Mouse (Mus musculus): ENCODE data around the gene Atxn1.

Gene Atxn1

DNA sequence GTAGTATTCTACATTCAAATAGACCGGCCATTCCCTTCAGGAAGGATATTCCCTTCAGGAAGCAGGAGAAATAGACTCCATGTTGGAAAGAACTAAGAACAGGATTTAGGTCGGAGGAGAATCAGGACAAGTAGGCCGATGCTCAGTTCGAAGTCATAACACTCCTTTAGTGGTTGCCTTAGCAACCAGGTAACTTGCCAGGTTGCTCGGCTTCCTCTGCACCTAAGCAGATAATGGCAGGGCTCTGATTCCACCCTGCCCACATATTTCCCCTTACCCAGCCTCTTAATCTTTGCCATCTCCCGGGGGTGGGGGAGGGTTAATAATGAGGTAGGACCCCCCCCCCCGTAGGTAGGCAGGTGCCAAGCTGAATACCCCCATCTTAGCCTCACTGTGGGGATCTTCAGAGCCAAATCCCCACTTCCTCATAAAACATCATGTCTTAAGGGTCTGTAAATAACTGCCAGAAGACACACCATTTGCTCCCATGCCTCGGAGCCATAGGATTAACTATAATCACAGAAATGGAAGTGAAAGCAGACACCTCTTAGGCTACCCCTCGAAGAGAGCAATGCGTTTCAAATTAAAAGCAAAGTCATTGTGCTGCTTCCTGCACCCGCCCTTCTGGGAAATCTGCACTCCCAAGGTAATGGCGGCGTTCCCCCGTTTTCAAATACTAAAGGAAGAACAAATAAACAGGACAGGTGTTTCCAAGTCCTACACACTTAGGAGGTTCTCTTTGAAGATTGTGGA lies 240.1 kb downstream of the Atxn1 start:
- no peak for DNase-seq (ENCODE audit: low spot score)

DNA sequence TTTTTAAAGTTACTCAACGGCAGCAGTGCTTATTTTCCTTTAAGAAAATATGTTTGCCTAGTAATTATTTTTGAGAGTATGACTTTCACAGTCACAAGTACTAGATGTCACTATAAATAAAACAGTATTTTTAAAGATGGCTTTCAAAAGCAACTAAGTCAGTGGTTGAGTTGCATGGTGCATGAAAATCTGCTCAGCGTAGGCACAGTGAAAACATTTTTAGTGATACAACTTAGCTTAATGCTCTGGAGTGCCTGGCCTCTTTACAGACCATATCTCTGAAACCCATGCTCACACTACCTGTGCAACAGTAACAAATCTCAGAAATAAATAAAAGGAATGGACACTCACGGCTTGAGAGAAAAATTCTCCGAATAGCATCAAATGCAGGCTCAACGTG lies 241.9 kb downstream of the Atxn1 start:
- DNase-seq (ENCODE audit: low spot score): no peak

DNA sequence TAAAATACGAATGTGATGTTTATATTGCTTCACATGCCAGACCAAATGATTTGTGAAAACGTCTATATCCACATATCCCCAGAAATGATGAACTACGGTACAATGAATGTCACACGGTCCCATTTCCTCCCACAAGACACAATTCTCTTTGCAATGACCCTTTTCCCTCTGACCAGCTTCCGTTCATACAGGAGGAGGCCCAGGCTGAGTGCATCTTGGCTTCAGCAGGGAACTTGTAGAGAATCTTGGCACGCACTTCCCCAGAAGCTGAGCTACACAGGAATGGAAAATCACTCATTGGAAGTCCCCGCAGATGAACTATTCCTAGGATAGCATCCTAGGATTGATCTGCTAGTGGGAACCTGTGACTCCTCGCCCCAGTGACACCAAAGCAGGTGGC lies 243.2 kb downstream of the Atxn1 start:
- no peak for DNase-seq (ENCODE audit: low spot score)

DNA sequence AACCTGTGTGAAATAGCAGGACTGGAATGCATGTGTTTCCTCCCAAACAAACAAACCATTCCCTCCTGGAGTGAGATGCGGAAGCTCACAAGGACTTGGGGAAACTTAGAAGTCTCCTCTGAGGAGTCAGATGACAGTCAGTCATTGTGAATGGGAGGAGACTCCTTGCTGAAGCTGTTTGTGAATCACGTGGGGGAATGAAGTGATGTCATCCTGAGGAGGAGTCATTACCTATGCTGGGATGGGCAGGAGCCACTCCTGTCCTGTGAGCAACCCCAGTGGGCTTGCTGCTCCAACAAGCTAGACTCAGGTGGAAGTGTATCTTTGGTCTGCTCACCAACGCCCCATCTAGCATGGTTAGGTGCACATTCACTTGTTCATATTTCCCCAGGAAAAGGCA lies 246.0 kb downstream of the Atxn1 start:
- DNase-seq (ENCODE audit: low spot score): no peak

DNA sequence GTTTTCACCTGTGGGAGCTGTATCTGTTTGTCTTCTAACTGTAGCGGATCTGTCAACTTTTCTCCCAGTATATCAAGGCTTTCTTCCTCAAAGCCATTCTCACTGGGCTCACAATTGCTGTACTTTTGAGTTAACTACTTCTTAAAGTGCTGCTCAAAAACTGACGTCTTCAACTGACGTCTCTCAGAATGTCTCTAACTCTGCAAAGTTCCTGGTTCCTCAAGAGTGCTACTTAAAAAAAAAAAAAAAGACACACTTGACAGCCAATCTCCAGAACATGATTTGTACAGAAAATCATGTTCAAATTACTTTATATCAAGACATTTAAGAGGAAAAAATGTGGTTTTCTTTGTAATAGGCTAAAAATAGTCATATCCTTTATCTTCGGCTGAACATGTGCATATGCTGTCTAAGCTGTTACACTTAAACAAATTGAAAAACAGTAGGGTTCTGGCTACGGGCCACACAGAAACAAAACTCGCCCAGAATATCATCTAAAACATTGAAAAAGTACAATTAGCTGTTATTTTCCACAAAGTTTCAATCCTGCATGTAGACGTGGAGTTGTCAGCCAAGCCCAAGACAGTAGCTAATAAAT lies 249.1 kb downstream of the Atxn1 start:
- no peak for DNase-seq (ENCODE audit: low spot score)

DNA sequence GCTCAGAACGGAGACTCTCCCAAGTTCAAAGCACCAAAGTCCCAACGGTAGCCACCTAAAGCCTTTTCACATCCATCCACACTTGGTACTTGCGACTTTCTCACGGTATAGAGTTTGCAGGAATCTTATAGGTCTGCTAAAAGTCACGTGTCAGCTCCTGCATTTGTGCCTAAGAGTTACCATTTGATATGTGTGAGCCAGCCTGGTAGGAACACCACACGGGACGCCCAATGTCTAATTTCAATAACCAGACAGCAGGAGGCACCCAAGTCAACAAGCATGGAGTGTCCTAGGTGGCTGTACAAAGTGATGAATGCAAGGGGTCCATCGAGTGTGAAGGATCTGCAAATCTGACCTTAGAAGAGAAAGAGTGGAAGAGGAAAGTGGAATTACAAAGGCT lies 254.8 kb downstream of the Atxn1 start:
- DNase-seq (ENCODE audit: low spot score): no peak

DNA sequence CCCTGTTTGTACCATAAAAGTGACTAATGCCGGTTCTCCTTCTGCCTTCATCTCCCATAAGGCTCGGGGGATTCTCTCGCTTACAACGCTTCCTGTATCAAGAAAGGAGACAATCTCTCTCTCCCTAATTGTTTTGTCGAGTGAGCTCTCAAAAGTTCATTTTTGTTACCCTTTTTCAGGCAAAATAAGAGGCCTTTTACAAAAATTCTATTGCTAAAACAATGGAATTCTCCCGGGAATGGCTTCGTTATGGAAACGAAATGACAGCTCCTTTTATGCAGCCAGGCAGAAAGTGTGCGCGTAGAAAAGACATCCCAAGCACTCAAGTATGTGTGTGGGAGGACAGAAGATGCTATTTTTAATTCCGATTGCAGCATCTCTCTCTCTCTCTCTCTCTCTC lies 255.4 kb downstream of the Atxn1 start:
- DNase-seq (ENCODE audit: low spot score): peak; percentile 22

DNA sequence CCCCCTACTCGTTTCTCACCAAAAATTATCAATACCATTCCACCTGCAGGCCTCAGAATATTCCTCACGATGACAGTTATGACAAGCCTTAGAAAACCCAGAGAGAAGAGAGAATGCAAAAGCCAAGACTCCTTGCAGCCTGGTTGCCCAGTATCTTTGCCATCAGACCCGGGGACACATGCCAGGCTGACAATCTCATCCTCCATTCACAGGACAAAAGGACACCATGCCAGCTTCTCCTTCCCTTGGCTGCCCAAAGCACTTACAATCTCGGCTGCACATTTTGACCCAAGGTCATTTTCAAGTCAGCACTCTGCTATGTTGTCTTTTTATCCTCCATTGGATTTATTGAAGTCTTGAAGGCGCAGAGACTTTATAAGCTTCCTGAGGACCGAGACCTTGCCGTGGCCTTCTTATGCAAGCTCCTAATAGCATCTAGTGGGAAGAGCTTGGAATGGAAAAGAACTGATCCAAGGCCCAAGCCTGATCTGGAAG lies 263.5 kb downstream of the Atxn1 start:
- no peak for DNase-seq (ENCODE audit: low spot score)

DNA sequence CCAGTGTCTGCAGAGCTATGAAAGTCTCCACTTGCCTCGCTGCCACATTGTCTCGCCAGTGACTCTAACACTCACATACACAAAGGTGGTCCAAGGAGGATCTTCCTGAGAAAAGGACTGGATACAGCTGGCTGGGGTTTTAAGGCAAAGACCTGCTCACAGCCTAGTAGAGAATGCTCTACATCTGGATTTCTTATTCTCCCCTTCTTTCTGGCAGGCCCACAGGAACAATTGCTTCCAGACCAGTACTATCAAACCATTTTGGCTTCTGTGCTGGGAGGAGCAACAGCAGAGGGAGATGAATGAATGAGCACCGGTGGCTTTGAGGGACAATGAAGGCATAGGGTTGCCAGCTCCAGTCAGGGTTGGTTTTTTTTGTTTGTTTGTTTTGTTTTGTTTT lies 265.8 kb downstream of the Atxn1 start:
- DNase-seq (ENCODE audit: low spot score): no peak

DNA sequence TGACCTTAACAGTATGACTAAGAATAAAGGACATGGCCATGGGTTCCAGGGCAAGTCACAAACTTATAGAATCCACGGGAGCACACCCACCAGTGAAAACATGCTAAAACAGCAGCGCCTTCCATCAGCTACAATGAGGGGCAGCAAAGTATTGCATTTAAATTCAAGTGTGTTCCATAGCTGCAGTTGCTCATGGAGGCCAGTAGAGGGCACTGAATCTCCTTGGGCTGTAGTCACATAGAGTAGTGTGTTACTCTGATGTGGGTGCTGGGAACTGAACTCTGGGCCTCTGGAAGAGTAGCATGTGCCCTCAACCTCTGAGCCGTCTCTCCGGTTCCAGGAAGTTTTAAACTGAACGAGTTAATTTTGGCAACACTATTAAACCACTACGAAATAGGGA lies 268.8 kb downstream of the Atxn1 start:
- no peak for DNase-seq (ENCODE audit: low spot score)

DNA sequence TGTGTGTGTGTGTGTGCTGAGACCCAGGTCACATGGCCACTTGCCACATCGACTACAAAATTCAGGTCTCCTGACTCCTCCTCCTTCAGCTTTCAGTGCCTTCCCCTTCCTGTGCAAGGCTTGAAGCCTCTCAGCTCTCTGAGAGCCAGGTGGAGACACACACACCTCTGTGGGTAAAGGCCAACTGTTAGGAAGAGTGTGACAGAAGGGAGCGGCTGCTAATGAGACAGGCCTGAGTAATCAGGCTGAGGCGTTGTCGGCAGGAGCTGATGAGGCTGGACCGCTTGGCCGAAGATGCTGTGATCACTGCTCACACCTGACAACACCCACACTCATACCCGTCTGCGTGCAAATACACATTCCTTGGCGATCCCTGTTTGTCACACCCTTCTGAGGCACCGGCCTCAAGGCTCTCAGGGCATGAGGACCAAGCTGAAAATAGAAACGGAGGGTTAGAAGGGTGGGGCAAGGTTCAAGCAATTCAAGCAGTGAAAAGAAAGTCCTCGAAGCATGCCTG lies 269.8 kb downstream of the Atxn1 start:
- DNase-seq (ENCODE audit: low spot score): no peak

DNA sequence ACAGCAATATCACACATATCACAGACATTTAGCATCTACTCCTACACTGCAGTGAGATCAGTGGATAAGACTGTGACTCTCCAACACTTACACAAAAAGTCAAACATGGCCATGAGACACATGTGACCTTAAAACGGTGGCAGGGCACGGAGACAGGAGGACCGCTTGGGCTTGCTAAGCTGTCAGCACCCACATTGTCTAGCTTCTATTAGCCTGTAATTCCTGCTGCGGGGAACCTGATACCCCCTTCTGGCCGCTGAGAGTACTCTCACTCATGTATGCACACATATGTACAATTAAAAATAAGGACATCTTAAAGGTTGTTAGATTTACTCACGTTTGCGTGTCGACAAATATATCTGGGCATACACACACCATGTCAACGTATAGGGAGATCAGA lies 270.9 kb downstream of the Atxn1 start:
- DNase-seq (ENCODE audit: low spot score): no peak

DNA sequence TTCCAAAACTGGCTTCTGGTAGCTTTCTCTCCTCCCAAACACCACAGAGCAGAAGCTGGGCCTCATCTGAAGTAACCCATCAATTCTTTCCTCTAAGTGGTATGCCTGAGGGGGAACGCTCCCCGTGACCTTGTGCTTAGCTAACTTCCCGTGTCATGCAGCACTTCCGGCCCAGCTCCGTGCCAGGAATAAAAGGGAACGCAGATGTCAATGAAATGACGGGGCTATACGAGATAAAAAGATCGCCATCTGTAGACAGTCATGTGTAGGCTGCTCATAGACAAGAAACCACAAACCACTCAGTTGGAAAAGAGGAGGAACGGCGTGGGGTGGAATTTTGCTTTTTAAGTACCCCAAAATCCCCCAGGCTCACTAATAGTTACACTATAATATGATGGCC lies 271.3 kb downstream of the Atxn1 start:
- DNase-seq (ENCODE audit: low spot score): no peak

DNA sequence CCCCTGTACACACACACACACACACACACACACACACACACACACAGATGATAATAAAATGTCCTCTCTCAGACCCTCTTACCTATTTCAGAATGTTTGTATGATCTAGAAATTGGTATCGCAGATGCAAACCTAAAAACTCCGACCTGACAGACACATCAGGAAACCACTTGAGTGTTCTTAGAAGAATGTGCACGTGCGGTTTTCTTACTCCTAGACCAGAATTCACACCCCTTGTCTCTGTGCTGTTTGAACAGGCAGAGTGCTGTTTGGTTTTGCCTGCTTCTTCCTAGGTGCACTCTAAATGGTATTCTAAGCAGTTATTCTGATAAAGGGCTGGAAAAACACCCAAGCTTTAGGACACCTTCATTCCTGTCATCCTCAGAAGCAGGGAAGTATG lies 271.7 kb downstream of the Atxn1 start:
- no peak for DNase-seq (ENCODE audit: low spot score)

DNA sequence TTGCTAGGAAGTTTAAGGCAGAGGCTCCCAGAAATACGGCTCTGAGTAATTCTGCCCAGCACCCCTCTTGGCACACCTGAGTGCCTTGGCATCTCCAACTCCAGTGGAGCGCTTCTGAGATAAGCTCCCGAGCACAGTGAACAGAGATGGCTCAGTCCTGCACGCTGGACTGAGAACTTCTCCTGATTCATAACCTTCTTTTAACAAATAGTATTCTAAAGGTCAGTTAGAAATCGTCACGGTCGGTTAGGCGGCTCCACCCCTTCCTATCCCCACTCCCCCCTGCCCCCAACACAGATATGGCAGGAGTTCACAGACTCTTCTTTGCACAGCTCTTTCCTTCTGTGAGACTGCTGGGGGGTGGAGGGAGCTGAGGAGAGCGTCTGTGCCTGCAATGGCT lies 272.4 kb downstream of the Atxn1 start:
- DNase-seq (ENCODE audit: low spot score): no peak

DNA sequence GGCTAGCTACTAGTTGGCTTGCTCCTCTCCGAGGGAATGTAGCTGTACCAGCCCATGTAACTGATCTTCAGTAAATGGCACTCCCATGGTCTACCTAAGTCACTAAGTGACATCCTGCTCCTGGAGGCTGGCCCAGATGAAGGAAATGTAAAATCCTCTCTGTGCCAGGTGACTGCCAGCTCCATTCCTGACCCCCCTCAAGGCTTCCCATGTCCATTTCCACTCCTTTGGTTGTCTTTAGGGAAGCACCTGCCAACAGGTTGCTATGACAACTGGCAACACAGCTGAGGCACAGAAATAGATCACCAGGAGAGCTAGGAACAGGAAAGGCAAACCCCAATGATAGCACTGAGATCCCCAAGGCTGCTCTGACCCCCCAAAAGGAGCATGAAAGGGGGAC lies 274.4 kb downstream of the Atxn1 start:
- DNase-seq (ENCODE audit: low spot score): no peak

DNA sequence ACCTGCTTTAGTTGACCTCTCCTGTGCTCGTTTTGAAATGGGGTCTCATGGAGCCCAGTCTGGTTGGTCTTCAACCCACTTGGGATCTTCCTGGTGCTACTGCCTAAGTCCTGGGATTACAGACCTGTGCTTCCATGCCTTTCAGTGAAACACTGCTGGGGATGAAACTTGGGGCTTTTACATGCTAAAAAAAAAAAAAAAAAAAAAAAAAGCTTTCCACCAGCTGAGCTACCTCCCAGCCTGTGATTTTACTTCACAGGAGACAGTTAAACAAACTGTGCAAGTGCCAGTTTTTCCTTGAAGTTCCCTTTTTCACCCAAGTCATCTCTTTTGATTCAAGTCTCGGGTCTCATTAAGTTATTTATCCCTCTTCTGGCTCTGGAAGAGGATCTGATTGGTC lies 275.9 kb downstream of the Atxn1 start:
- DNase-seq (ENCODE audit: low spot score): no peak

DNA sequence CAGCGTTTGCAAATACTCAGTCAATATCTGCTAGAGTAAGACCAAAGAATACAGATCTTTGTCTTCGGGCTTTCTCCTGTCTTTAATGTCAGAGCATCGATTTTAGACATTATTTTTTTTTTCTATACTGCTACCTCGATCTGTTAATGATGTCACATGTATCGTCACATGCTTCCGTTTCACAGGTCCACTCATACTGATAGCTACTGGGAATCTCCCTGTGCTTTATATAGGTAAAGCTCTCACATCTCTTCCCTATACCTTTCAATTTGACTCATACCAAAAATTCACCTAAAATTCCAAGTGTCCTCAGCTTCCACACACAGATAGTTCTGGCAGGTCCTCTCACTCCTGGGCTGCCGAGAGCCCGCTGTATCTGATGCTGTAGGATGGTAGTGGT lies 277.2 kb downstream of the Atxn1 start:
- no peak for DNase-seq (ENCODE audit: low spot score)

DNA sequence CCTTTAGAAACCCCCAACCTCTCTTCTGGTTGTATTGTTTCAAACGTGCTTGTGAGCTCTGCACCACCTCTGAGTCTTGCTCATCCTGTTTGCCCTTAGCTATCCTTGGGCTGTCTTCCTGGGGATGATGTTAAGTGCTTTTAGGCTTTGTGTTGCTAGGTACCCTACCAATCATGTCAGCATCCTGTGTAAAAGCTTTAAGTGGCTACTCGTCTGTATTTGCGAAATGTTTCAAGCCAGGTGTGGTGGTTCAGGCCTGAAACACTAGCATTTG lies 278.6 kb downstream of the Atxn1 start:
- no peak for DNase-seq (ENCODE audit: low spot score)

DNA sequence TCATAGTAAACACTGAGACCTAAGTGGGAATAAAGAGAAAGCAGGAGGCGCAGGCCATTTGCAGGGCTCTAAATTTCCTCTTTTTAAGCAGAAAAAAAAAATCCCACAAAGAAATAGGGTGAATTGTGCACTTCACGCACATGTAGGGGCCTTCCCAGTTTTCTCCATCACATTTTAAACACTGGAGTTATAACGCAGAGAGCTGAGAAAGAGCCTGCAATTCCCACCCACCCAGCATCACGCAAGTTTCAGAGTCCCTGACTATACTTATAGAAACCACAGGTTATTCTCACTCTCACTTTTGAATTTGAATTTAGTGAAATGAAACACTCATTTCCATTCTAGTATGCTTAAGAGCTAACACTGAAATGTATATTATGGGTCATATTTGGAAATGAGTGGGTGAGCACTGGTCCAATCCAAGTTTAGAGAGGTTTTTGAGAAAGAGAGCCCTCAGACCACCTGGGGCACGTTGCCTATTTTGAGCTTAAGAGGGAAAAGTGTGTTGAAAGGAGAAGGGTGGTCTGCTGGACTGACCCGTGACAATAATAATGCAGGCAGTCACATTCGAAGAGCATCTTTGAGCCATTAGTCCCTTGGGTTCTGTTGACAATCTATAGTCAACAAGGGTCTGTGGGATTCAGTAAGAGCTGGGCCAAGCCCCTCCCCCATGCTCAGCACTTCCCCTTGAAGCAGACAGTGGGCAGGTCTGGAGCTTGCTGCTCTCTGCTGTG lies 279.1 kb downstream of the Atxn1 start:
- no peak for DNase-seq (ENCODE audit: low spot score)

DNA sequence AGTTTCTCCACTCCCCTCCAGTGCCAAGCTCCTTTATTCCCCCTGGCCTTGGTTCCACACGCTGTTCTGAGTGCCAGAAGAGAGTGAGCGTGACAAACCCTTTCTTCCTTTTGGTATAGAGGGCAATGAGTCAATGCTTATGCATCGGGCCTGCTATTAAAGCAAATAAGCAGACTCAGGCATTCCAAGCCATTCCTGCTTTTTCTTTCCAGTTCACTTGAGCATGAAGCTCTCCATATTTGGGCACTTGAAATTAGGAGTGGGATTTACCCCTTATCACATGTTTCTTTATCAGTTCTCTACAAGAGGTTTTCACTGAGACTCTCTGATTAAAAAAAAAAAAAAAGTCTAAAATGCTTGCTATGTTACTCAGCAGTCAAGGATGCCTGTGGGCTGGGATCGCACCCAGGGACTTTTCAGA lies 279.9 kb downstream of the Atxn1 start:
- no peak for DNase-seq (ENCODE audit: low spot score)

DNA sequence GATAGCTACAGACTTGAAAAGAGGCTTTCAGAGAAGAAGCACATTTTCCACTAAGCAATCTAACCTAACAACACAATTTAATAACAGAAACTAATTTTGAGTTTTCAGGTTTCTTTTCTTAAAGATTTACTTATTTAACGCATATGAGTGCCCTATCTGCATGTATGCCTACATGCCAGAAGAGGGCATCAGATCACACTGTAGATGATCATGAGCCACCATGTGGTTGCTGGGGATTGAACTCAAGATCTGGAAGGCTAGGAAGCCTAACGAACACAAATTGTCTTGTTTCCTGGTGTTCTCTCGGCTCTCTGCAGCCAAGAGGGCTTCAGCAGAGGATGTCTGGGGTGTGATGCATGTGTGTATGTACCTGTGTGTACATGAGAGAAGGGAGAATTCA lies 280.8 kb downstream of the Atxn1 start:
- DNase-seq (ENCODE audit: low spot score): no peak

DNA sequence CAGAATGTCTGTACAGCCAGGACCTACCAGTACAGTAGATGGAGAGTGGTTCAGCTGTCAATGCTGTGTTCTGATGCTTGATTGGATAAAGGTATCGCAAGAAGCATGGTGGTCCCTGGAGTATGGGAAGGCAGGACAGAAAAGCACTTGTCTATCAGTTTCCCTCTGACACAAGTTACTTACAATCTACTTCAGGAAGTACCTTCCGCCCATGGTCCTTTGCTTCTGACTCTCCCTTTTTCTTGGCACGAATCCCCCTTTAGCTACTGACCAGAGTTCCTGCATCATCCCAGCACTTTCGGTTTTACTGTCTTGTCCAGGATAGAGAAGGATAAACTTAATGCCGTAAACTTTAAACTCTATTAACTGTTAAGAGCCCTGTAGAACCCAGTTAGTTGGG lies 283.6 kb downstream of the Atxn1 start:
- DNase-seq (ENCODE audit: low spot score): no peak
